Mouse (Mus musculus) cerebellum, postnatal 36 days (tissue): ENCODE results near the gene Wdr75.

Experiments
- DNase-seq, 2 experiments: peaks; one replicate each; pipeline ENCODE4 v3.0.0; 2021 to 2022; ENCODE audit warnings: mixed read lengths in 2 of 2

The Wdr75 gene

GRCm38 (mm10) chr1:45794969-45795908 is at the start of gene Wdr75:
Gene Wdr75 (plus strand): TSS chr1:45795166.
- DNase-seq: peak; percentile 94 to 96

GRCm38 (mm10) chr1:45755902-45756301 is 39.1 kb upstream of the Wdr75 start:
- no peak for DNase-seq

- DNase-seq: no peak
Observed at GRCm38 (mm10) chr1:45756707-45757106, 38.3 kb upstream of the Wdr75 start.

DNA sequence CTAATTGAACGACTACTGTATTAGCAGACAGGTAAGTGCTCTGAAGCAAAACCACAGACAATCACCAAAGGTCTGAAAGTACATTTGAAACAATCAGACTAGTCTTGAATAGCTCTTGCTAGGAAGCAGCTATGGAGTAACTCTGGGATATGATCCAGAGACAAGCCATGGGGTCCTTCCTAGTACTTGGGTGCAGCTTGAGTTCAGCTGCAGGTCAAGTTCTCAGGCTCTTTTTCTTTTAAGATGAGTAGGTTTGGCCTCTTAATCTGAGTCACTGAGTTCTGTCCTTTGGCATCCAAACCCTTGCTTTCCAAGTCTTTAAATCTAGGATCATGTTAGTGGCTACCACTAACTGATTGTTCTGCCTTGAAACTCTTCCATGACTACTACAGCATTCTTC is 37.0 kb upstream of the Wdr75 start:
- DNase-seq: no peak

GRCm38 (mm10) chr1:45760667-45761467 is 34.1 kb upstream of the Wdr75 start:
- no peak for DNase-seq

DNA sequence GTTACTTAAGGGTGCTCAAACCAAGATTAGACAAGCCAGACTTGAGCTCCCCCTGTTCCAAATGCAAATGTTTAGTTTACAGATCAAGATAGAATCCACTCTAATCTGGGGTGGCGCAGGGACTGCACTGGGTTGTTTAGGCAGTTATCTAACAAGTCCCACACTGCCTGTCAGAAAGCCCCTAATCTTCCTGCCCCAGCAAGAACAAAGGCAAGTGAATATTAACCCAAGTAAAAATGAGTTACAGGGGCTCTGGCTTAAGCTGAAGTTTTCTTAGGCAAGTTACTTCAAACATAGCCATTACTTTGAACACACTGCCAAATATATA is 33.5 kb upstream of the Wdr75 start:
- DNase-seq: no peak

DNA sequence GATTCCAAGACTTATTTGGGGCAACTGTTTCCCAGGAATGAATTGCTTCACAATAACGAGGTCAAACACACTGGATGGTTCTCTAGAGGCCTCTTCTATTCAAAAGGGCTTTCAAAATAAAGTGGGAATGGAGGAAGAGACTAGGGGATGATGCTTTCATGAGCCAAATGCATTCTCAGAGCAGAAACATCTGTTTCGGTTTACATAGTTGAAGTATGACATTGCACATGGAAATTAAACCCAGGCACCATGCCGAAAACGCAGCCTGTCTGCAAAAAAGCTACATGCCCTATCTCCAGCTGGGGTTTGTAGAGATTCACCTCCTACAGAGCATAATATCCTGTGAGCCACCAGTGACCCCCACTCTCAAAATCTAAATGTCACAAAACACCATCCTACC is 29.3 kb upstream of the Wdr75 start:
- no peak for DNase-seq

- peak; percentile 68 to 73 for DNase-seq
Observed at GRCm38 (mm10) chr1:45766123-45766522, 28.8 kb upstream of the Wdr75 start.

GRCm38 (mm10) chr1:45767533-45767932 is 27.4 kb upstream of the Wdr75 start:
- DNase-seq: peak in 1 of 2 experiments; percentile 2

- peak; percentile 9 to 18 for DNase-seq
Observed at GRCm38 (mm10) chr1:45769321-45769720, 25.6 kb upstream of the Wdr75 start.

- no peak for DNase-seq
Observed at GRCm38 (mm10) chr1:45770051-45770450, 24.9 kb upstream of the Wdr75 start.

DNA sequence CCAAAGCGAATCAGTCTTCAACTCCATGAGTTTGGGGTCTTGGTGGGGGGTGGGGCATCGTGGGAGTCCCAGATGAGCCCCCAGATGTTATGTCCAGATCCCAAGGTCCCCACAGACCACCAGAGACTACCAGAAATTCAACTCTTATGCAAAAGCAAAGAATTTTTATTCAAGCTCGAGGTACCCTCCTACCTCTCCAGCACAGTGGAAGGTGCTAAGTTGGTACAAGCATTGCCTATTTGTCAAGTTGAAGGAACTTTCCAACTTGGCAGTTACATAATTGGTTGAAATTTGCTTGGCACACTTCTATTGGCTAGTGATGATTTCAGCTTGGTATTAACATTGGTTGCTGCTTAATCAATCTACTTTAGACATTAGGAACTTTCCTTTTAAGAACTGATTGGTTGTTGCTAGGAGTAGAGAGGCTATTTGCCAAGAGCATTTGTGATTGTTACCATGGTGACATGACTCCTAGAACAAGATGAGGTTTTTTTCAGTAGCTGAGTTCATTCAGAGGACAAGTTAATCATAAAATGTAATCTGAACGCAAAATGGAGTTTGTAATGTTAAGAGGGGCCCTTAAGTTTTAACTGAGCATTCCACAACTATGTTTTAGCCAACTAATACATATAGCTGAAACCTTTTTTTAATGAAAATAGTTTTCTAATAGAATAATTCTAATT is 14.2 kb upstream of the Wdr75 start:
- no peak for DNase-seq

DNA sequence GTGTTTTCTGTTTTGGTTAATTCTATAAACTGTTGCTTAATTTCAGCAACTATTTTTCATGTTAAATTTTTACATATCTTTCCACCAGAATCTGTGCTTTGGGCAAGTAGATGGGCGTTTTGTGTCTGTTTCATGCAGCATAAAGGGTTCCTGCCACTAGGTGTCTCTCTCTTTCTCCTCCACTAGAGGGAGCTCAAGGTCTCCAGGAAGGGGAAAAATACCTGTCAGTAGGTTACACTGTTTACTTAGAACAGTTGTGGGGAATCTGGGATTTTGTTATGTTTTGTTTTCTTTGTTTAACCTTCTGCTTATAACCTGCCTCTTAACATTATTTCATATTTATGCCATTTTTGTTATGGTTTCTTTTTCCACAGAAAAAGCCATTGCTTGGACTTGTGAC is 21.9 kb downstream of the Wdr75 start:
- peak in 1 of 2 experiments; percentile 37 for DNase-seq

GRCm38 (mm10) chr1:45818564-45818963 is 23.6 kb downstream of the Wdr75 start:
- DNase-seq: no peak

DNA sequence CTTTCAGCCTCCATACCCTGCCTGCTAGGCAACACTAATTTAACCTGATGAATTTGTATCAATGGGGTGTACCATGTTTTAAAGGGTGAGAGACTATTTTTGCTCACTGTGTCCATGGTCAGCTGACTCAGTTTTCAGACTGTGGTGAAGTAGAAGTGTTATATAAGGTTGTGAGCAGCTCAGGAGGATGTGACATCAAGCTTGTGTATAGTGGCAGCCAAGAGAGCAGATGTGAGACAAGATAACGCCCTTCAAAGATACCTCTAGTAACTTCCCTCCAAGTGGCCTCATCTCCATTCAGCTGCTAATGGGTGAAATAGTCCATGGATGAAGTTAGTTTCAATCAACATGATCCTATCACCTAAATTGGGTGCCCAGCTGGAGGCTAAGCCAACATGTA is 29.5 kb downstream of the Wdr75 start:
- DNase-seq: no peak

DNA sequence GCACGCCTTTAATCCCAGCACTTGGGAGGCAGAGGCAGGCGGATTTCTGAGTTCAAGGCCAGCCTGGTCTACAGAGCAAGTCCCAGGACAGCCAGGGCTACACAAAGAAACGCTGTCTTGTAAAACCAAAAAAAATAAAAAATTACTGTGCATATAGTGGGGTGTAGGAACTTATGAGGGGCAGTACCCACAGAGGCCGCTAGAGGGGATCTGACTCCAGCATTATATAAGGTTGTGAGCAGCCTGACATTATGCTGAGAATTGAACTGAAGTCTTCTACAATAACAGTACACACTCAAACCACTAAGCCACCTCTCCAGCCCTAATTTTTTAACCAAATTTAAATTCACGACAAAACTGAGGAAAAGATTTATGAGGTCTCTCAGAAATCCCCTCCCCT is 30.2 kb downstream of the Wdr75 start:
- peak; percentile 59 to 70 for DNase-seq

DNA sequence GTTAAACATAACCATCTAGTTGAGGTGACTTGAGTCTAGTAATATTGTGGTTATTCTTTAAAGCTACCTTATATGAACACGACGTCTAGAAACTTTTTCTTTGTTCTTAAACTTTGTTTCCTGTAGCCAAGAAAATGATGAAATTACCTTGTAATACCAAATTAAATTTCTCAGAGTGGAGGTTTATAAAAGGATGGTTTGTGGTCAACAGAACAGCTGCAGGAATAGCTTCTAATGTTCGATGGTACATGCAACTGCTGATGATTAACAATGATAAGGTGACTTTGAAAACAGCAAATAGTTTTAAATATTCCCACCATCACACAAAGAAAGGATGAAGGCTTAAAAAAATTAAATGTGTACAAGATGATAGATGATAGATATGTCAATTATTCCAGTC is 30.7 kb downstream of the Wdr75 start:
- no peak for DNase-seq

GRCm38 (mm10) chr1:45826148-45826547 is 31.2 kb downstream of the Wdr75 start:
- DNase-seq: no peak

GRCm38 (mm10) chr1:45826796-45827195 is 31.8 kb downstream of the Wdr75 start:
- DNase-seq: no peak

GRCm38 (mm10) chr1:45830453-45831206 is 35.7 kb downstream of the Wdr75 start:
- no peak for DNase-seq

- DNase-seq: no peak
Observed at GRCm38 (mm10) chr1:45835362-45836063, 40.5 kb downstream of the Wdr75 start.

DNA sequence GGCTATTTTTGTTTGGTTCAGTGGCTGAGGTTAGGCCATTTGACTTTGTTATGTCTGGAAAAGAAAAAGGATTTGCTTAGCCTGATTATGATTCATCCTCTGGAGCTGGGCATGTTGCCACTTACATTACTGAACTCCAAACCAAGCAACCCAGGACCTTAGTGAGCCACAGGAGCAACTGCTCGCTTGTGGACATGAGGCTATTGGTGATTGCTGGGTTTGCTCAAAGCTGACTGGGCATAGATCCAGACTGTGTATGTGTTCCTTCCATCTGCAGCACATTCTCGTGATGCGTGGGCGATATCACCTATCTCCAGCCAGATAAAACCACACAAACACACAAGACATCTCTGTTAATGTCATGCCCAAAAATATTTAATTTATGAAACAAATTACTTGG is 42.8 kb downstream of the Wdr75 start:
- DNase-seq: peak; percentile 58 to 74
